Mouse (Mus musculus) myocyte (in vitro differentiated cells): Measurements from ENCODE around the gene Map1b. TPM values are rescaled to one million over a fixed set of nuclear protein-coding genes. Genes with fewer than 3 reads are reported as not detected.

ENCODE experiments used
- H3K27me3 ChIP-seq: one replicate; pipeline ENCODE4 v1.6.1; 2011; ENCODE audit not compliant: control insufficient read depth, insufficient read depth, insufficient read length
- H3K36me3 ChIP-seq: one replicate; pipeline ENCODE4 v1.6.1; 2011; ENCODE audit not compliant: control insufficient read depth, insufficient read depth
- H3K4me2 ChIP-seq: one replicate; pipeline ENCODE4 v1.6.1; 2011; ENCODE audit warnings: low read depth, control low read depth
- H3K4me3 ChIP-seq: one replicate; pipeline ENCODE4 v1.5.1; 2011; ENCODE audit warnings: mild to moderate bottlenecking, control low read depth, moderate library complexity
- H3K79me2 ChIP-seq: one replicate; pipeline ENCODE4 v1.6.1; 2011; ENCODE audit not compliant: control insufficient read depth, insufficient read depth
- H3ac ChIP-seq: one replicate; pipeline ENCODE4 v1.6.1; 2011; ENCODE audit not compliant: control insufficient read depth, insufficient read length
- CEBPB ChIP-seq: IDR thresholded peaks from 2 replicates; pipeline ENCODE4 v1.6.1; 2011; ENCODE audit warnings: mild to moderate bottlenecking, moderate library complexity; ENCODE audit not compliant: poor library complexity, insufficient read depth, severe bottlenecking
- E2F4 ChIP-seq: IDR thresholded peaks from one replicate; pipeline ENCODE4 v1.6.1; 2011; ENCODE audit warnings: mild to moderate bottlenecking, control low read depth, moderate library complexity; ENCODE audit not compliant: insufficient read depth
- MAX ChIP-seq: IDR thresholded peaks from one replicate; pipeline ENCODE4 v1.6.1; 2011; ENCODE audit warnings: low read depth, mild to moderate bottlenecking, control low read depth
- MYOD1 ChIP-seq, 3 experiments: IDR thresholded peaks; one replicate each; pipeline ENCODE4 v1.6.1; 2011; ENCODE audit warnings: control low read depth in 2 of 3, low read depth in 2 of 3, mild to moderate bottlenecking in 2 of 3, moderate library complexity in 1 of 3; ENCODE audit not compliant: insufficient read length in 2 of 3, control insufficient read depth in 1 of 3
- MYOG ChIP-seq, 3 experiments: IDR thresholded peaks; one replicate each; pipeline ENCODE4 v1.6.1; 2011; ENCODE audit warnings: control low read depth in 2 of 3, low read depth in 2 of 3, mild to moderate bottlenecking in 2 of 3; ENCODE audit not compliant: insufficient read length in 2 of 3, control insufficient read depth in 1 of 3, insufficient read depth in 1 of 3
- POLR2A ChIP-seq: IDR thresholded peaks from one replicate; pipeline ENCODE4 v1.6.1; 2011; ENCODE audit warnings: low read depth, mild to moderate bottlenecking, control low read depth, moderate library complexity; ENCODE audit not compliant: insufficient read length
- POLR2AphosphoS2 ChIP-seq: IDR thresholded peaks from one replicate; pipeline ENCODE4 v1.6.1; 2011; ENCODE audit warnings: low read depth, control low read depth; ENCODE audit not compliant: insufficient read length
- REST ChIP-seq: IDR thresholded peaks from one replicate; pipeline ENCODE4 v1.6.1; 2011; ENCODE audit warnings: mild to moderate bottlenecking, control low read depth, moderate library complexity; ENCODE audit not compliant: insufficient read depth, insufficient read length
- SRF ChIP-seq: IDR thresholded peaks from one replicate; pipeline ENCODE4 v1.6.1; 2011; ENCODE audit warnings: low read depth; ENCODE audit not compliant: control insufficient read depth, insufficient read length
- TCF12 ChIP-seq: IDR thresholded peaks from one replicate; pipeline ENCODE4 v1.6.1; 2011; ENCODE audit warnings: mild to moderate bottlenecking, control low read depth; ENCODE audit not compliant: poor library complexity, insufficient read depth, severe bottlenecking
- TCF3 ChIP-seq: IDR thresholded peaks from one replicate; pipeline ENCODE4 v1.6.1; 2011; ENCODE audit warnings: low read depth, control low read depth; ENCODE audit not compliant: insufficient read length
- USF1 ChIP-seq: IDR thresholded peaks from one replicate; pipeline ENCODE4 v1.6.1; 2011; ENCODE audit warnings: low read depth, mild to moderate bottlenecking, control low read depth, moderate library complexity
- polyA plus RNA-seq: library from polyadenylated mRNA; unstranded; fragments of >200 nt; fragmentation: generic; extraction: Trizol; gene quantifications from one replicate; pipeline ENCODE4 v1.2.1, GENCODE M21; 2012; ENCODE audit warnings: missing spikeins

Gene Map1b
- polyA plus RNA-seq, 1 experiment, result 40.6 TPM

- Histone ChIP-seq H3ac (no peak overlapping the region), H3K36me3 (peaks cover 13% of the 10 kb centered on the region), H3K4me2 (no peak overlapping the region), H3K4me3 (no peak overlapping the region), H3K79me2 (no peaks in the 10 kb centered on the region), H3K27me3 (no peaks in the 10 kb centered on the region)
- no peak for TF ChIP-seq POLR2A
- no peak for TF ChIP-seq TCF3
- TF ChIP-seq MAX, result no peak
- TF ChIP-seq USF1, result no peak
- TF ChIP-seq SRF, result no peak
- no peak for TF ChIP-seq MYOG (IDR thresholded peaks at IDR 0.05; ENCODE audit: control insufficient read depth in 1 of 3, insufficient read depth in 1 of 3, insufficient read length in 2 of 3, low read depth in 2 of 3)
- no peak for TF ChIP-seq MYOD1 (IDR thresholded peaks at IDR 0.05; ENCODE audit: control insufficient read depth in 1 of 3, insufficient read length in 2 of 3, low read depth in 2 of 3)
- no peak for TF ChIP-seq CEBPB
Observed at GRCm38 (mm10) chr13:99409216-99409615, 107.1 kb downstream of the Map1b start.

DNA sequence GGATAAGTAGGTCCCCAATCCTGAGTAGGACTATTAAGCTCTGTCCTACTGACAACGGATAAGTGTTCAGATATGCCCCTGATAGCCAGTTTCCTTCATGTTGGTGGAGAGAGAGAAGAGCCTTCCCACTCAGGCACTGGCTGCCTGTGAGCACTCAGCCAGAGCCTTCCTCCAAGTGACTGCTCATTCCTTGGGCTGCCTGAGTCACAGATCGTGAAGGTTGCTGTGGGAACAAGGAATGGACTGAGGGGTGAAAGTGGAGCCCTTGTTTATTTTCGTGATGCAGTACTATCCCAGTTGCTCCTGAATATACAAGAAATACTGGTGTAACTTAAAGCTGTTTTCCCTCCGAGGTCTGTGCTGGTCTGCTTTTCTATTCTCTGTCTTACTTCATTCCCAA, 117.0 kb downstream of the Map1b start:
- peak overlapping the region; percentile 42 for H3K4me2 ChIP-seq
- no peaks in the 10 kb centered on the region for H3K79me2 ChIP-seq
- H3K36me3 ChIP-seq, result peaks cover 12% of the 10 kb centered on the region
- no peak overlapping the region for H3K4me3 ChIP-seq
- no peak overlapping the region for H3ac ChIP-seq
- H3K27me3 ChIP-seq, result no peaks in the 10 kb centered on the region
- TF ChIP-seq SRF, result no peak
- TF ChIP-seq POLR2A, result no peak
- TF ChIP-seq POLR2AphosphoS2, result no peak
- no peak for TF ChIP-seq CEBPB
- TF ChIP-seq MYOD1 (IDR thresholded peaks at IDR 0.05; ENCODE audit: control insufficient read depth in 1 of 3, insufficient read length in 2 of 3, low read depth in 2 of 3), result no peak
- TF ChIP-seq MYOG (IDR thresholded peaks at IDR 0.05; ENCODE audit: control insufficient read depth in 1 of 3, insufficient read depth in 1 of 3, insufficient read length in 2 of 3, low read depth in 2 of 3), result no peak
- TF ChIP-seq REST, result no peak
- TF ChIP-seq MAX, result no peak
- no peak for TF ChIP-seq TCF12
- TF ChIP-seq TCF3, result no peak
- TF ChIP-seq E2F4, result no peak
- TF ChIP-seq USF1, result no peak

GRCm38 (mm10) chr13:99398149-99398701, 118.1 kb downstream of the Map1b start:
- Histone ChIP-seq H3K4me2 (peak overlapping the region; percentile 42), H3K27me3 (no peaks in the 10 kb centered on the region), H3K4me3 (no peak overlapping the region), H3K36me3 (peaks cover 6% of the 10 kb centered on the region), H3ac (no peak overlapping the region), H3K79me2 (no peaks in the 10 kb centered on the region)
- TF ChIP-seq MYOD1 (IDR thresholded peaks at IDR 0.05; ENCODE audit: control insufficient read depth in 1 of 3, insufficient read length in 2 of 3, low read depth in 2 of 3), result peak in 2 of 3 experiments; percentile 65 to 84
- TF ChIP-seq MYOG (IDR thresholded peaks at IDR 0.05; ENCODE audit: control insufficient read depth in 1 of 3, insufficient read depth in 1 of 3, insufficient read length in 2 of 3, low read depth in 2 of 3), result peak in 2 of 3 experiments; percentile 62 to 69
- peak; percentile 59 for TF ChIP-seq TCF3
- no peak for TF ChIP-seq SRF
- no peak for TF ChIP-seq MAX
- no peak for TF ChIP-seq REST
- TF ChIP-seq E2F4, result no peak
- TF ChIP-seq POLR2A, result no peak
- no peak for TF ChIP-seq USF1
- no peak for TF ChIP-seq TCF12
- no peak for TF ChIP-seq POLR2AphosphoS2
- no peak for TF ChIP-seq CEBPB

DNA sequence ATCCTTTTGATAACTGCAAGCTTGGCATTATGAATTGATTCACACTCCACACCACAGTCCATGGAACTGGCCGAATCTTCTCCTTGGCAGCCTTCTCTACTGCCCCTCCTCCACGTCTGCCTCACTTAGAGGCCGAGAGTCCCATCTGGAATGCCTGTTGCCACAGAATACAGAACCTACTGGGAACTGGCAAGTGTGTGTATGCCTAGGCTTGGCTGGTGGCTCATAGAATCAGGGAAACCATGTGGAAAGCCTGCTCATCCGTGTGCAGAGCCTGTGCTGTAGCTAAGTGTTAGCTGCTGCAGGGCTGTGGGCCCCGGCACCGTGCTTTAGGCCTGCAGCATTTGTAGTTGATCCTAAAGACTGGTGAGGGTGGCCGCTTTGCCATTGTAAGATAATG, 119.1 kb downstream of the Map1b start:
- Histone ChIP-seq H3K27me3 (no peaks in the 10 kb centered on the region), H3K4me2 (peak overlapping the region; percentile 4), H3K36me3 (peaks cover 6% of the 10 kb centered on the region), H3K79me2 (peaks cover 2% of the 10 kb centered on the region), H3ac (no peak overlapping the region), H3K4me3 (no peak overlapping the region)
- TF ChIP-seq CEBPB, result no peak
- no peak for TF ChIP-seq E2F4
- TF ChIP-seq TCF3, result no peak
- TF ChIP-seq MYOD1 (IDR thresholded peaks at IDR 0.05; ENCODE audit: control insufficient read depth in 1 of 3, insufficient read length in 2 of 3, low read depth in 2 of 3), result no peak
- TF ChIP-seq POLR2AphosphoS2, result no peak
- TF ChIP-seq TCF12, result no peak
- no peak for TF ChIP-seq USF1
- no peak for TF ChIP-seq SRF
- no peak for TF ChIP-seq MYOG (IDR thresholded peaks at IDR 0.05; ENCODE audit: control insufficient read depth in 1 of 3, insufficient read depth in 1 of 3, insufficient read length in 2 of 3, low read depth in 2 of 3)
- TF ChIP-seq MAX, result no peak
- no peak for TF ChIP-seq POLR2A
- TF ChIP-seq REST, result no peak
